Mouse (Mus musculus): ENCODE measurements at regions not wholly inside any gene's neighbourhood (a gene's known extent, or its start where the extent isn't known, plus 50 kb on each side); places are given as distances from the start of the nearest gene placed in this dataset.

- DNase-seq (ENCODE audit: low spot score in 2 of 2), result no peak
These were observed 52.6 kb upstream of the Cnih3 start for GRCm38 (mm10) chr1:181299826-181300225.

GRCm38 (mm10) chr1:181302151-181302550, 50.3 kb upstream of the Cnih3 start:
- no peak for DNase-seq (ENCODE audit: low spot score in 2 of 2)
